Mouse (Mus musculus) limb, embryonic 11.5 days (tissue): ENCODE results near the gene Dmrtc2. TPM values are rescaled to one million over a fixed set of nuclear protein-coding genes. Genes with fewer than 3 reads are reported as not detected.
"Not testable (repeated sequence)": the region's sequence is repeated elsewhere in the genome, so short reads cannot be mapped to it uniquely, and the experiment has no call there.

Experiments
- ATAC-seq: fragments of 200-750 bp; cut with Nextera tagmentation; 2 replicates; pipeline ENCODE4 v1.8.0; 2017; ENCODE audit warnings: low read depth; ENCODE audit not compliant: insufficient number of reproducible peaks, low FRiP score, low TSS enrichment
- DNase-seq: peaks from one replicate; pipeline ENCODE4 v3.0.0-alpha.2; 2015; ENCODE audit warnings: low spot score
- H3K27ac ChIP-seq: fragments of 300-500 bp; sonication (generic); replicated peaks from 2 replicates; pipeline ENCODE4 v1.5.1; 2014; ENCODE audit warnings: low read depth, mild to moderate bottlenecking, low read length
- H3K27me3 ChIP-seq: fragments of 300-500 bp; sonication (generic); 2 replicates; pipeline ENCODE4 v1.6.1; 2014; ENCODE audit warnings: mild to moderate bottlenecking, low read length, mixed read lengths; ENCODE audit not compliant: control insufficient read depth, insufficient read depth
- H3K36me3 ChIP-seq: fragments of 300-500 bp; sonication (generic); 2 replicates; pipeline ENCODE4 v1.6.1; 2014; ENCODE audit warnings: mild to moderate bottlenecking, low read length, moderate library complexity, mixed read lengths; ENCODE audit not compliant: control insufficient read depth, insufficient read depth
- H3K4me1 ChIP-seq: fragments of 300-500 bp; sonication (generic); 2 replicates; pipeline ENCODE4 v1.6.1; 2014; ENCODE audit warnings: low read length, mixed read lengths; ENCODE audit not compliant: control insufficient read depth, insufficient read depth
- H3K4me2 ChIP-seq: fragments of 300-500 bp; sonication (generic); 2 replicates; pipeline ENCODE4 v1.6.1; 2014; ENCODE audit warnings: low read depth, mild to moderate bottlenecking, moderate library complexity; ENCODE audit not compliant: severe bottlenecking
- H3K4me3 ChIP-seq: fragments of 300-500 bp; sonication (generic); 2 replicates; pipeline ENCODE4 v1.5.1; 2014; ENCODE audit warnings: low read depth, low read length
- H3K9ac ChIP-seq: fragments of 300-500 bp; sonication (generic); 2 replicates; pipeline ENCODE4 v1.6.1; 2014; ENCODE audit warnings: mild to moderate bottlenecking, low read length
- H3K9me3 ChIP-seq: fragments of 300-500 bp; sonication (generic); 2 replicates; pipeline ENCODE4 v1.6.1; 2016; ENCODE audit warnings: low read length; ENCODE audit not compliant: control insufficient read depth
- WGBS: fragments of 180-500 bp; shearing (Covaris S2); extraction: QIAGEN DNeasy Blood & Tissue Kit; methylation state at CpG from one replicate; pipeline ENCODE4 v1.1.7; 2014; 5-methylcytosine and 5-hydroxymethylcytosine counted together
- polyA plus RNA-seq: library from polyadenylated mRNA; unstranded; fragments of >200 nt; fragmentation: Nextera tagmentation; extraction: Ambion mirVana; gene quantifications from 2 replicates; pipeline ENCODE4 v1.2.1, GENCODE M21; 2014

The Dmrtc2 gene
- polyA plus RNA-seq: 0.11 TPM in 1 of 2 replicates, not detected in the other

DNA sequence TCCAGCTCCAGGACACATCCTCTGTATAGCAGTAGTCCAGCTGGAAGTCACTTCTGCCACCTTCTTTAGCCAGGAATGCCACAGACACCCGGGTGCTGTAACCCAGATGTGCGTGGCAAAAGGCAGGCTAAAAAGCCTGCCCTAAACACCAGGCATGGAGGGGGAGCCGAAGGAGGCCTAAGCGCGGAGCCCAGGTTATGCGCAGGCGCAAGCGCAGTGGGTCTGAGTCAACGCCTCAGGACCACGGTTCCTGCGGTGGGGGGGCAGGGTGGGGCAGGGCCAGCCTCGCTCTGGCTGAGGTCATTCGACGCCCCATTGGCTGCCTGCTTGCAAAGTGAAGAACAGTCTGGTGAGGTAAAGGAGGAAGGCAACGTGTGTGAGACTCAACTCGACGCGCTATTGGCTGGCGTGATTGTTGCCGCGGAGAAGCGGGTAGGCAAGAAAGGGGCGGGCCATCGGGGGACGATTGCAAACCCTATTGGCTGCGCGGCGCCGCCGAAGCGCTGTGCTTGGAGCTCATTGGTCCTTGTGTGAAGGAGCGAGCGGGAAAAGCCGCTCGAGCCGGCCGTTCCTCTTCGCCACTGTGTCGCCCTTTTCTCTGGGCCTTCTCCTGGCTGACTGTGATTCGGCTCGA, at the start of gene Dmrtc2, which contains the start of gene Lypd4:
TSS of gene Dmrtc2 (plus strand) at position 526 of the 634 bp plus-strand sequence.
TSS of gene Lypd4 (minus strand) at position 410 of the 634 bp plus-strand sequence.
- WGBS: 47% methylated on average over 39 of the region's 41 CpGs
- H3K27me3 ChIP-seq: 0 out of 2 replicates have a peak, but pooled peaks cover 3% of the 10 kb centered on the region
- no peak within 1 kb of the TSS for H3K4me3 ChIP-seq
- DNase-seq: no peak
- no peak within 1 kb of the TSS for H3K27ac ChIP-seq
- no peak within 1 kb of the TSS for H3K4me2 ChIP-seq
- H3K36me3 ChIP-seq: no peaks in the 10 kb centered on the region
- H3K9me3 ChIP-seq: peaks cover 7% of the 10 kb centered on the region; the same call in 1 of the 2 replicates
- ATAC-seq: no peak
- H3K4me1 ChIP-seq: no peaks in the 10 kb centered on the region
- H3K9ac ChIP-seq: no peak within 1 kb of the TSS

DNA sequence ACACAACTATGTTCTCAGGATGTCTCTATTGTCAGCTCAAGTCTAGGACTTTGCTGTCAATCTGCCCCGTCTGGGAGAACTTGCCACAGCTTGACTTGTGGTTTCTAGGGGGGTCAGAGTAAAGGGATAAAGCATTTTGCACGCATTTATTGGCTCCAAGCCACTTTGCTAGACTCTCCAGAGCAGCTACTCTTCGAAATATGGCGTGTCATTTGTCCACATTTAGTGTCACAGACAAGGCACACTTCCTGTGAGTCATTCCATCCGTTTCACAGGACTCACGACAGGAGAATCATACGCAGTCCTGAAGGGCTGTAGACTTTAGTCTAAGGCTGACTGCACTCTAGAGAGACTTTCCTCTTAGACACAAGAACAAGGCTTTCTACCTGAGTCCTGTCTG, 45.4 kb upstream of the Dmrtc2 start:
- no peak for ATAC-seq
- 80% methylated on average over 7 of the region's 7 CpGs for WGBS
- DNase-seq: no peak
- Histone ChIP-seq H3K4me1 (no peaks in the 10 kb centered on the region), H3K9me3 (no peaks in the 10 kb centered on the region), H3K27ac (no peak overlapping the region), H3K9ac (no peak overlapping the region), H3K4me3 (no peak overlapping the region), H3K4me2 (no peak overlapping the region), H3K36me3 (no peaks in the 10 kb centered on the region), H3K27me3 (no peaks in the 10 kb centered on the region)

DNA sequence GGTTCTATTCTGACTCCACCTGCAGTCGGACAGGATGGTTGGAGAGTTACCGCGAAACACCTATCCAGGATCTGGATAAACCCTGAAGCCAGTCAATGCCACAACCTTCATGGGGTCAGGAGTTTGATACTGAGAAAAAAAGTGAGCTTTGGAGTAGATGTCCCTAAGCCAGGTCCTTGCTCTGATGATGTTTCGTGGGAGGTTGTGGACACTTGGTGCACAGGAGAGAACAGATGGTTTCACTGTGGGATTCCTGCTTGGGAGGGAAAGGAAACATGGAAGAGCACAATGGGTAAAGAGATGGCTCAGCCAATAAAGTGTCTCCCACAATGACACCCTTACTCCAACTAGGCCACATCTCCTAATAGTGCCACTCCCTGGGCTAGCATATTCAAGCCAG, 42.7 kb upstream of the Dmrtc2 start:
- ATAC-seq: no peak
- 94% methylated on average over 4 of the region's 4 CpGs for WGBS

DNA sequence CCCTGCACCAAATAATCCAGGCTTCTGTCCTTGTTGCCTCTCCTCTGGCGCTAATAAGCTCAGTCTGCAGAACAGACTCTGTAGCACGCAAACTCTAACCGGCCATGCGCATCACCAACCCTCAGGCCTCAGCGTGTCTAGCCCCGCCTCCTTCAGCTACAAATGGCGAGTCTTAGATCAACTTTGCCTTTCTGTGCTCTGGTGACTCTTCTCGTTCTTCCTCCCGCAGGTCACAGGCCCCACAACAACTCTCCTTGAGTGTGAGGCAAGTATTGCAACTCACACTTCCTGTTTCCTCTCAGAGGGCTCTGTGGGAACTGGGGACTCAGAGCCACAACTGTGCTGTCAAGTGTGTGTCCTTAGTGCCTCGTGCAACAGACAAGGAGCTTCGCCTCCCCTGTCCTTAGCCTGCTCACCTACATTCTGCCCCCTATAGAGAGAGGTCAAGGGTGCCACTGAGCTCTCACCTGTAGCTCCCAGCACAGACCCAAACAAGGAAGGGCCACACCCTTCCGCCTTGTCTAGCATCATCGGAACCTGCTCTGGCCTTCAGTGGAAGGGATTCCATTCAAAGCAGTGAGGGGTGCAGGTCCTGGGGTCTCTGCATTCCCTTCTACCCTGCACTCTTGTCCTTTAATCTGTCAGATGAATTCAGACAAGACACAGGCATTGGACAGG, 31.0 kb upstream of the Dmrtc2 start:
- not testable (repeated sequence) for H3K27ac ChIP-seq, H3K4me2 ChIP-seq, DNase-seq, H3K9ac ChIP-seq, H3K4me3 ChIP-seq, H3K4me1 ChIP-seq, H3K27me3 ChIP-seq, H3K9me3 ChIP-seq, ATAC-seq, H3K36me3 ChIP-seq
- 65% methylated on average over 12 of the region's 13 CpGs for WGBS

More for the DNA sequence above, 42.7 kb upstream of the Dmrtc2 start:
- Histone ChIP-seq H3K4me1 (no peaks in the 10 kb centered on the region), H3K4me3 (no peak overlapping the region), H3K9ac (no peak overlapping the region), H3K9me3 (no peaks in the 10 kb centered on the region), H3K4me2 (no peak overlapping the region), H3K36me3 (no peaks in the 10 kb centered on the region), H3K27me3 (no peaks in the 10 kb centered on the region), H3K27ac (no peak overlapping the region)
- no peak for DNase-seq

DNA sequence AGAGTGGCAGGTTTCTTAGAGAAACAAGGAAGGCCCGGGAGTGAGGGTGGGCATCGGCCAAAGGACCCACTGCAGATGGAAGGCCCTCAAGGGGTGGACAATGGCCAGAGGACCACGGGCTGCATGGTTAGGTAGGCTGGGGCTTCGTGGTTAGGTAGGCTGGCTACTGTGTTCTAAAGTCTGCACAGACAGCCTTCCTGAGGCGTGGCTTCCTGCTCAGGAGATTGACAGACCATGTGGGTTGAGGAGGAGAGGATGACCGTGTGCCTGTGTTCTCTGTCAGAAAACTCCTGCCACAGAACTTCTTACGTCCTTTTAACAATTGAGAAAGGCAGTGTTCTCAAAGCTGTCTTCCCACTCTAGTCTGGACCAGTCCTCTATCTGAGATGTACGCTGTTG, 30.4 kb upstream of the Dmrtc2 start:
- WGBS: 83% methylated on average over 8 of the region's 8 CpGs
- DNase-seq (no peak), ATAC-seq (no peak)
- H3K9ac ChIP-seq: no peak overlapping the region
- H3K4me3 ChIP-seq: no peak overlapping the region
- no peaks in the 10 kb centered on the region for H3K4me1 ChIP-seq
- H3K27me3 ChIP-seq: no peaks in the 10 kb centered on the region
- no peaks in the 10 kb centered on the region for H3K9me3 ChIP-seq
- H3K27ac ChIP-seq: no peak overlapping the region
- no peak overlapping the region for H3K4me2 ChIP-seq
- H3K36me3 ChIP-seq: no peaks in the 10 kb centered on the region

DNA sequence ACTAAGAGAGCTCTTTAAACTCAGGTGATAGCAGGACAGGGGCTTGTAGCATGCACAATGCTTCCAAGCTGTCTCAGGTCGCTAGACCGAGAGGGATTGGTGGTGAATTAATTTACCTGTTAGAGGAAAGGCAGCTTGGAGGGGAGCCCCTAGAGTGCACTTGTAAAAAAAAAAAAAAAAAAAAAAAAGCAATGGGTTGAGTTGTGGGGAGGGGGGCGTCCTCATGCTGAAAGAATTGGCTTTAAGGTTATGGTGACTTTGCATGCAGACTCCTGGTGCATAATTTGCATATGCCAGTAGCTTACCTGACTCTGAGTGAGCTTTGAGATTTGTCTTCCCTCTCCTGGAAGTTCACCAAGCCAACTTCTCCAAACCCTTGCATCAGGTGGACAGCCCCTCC, 29.5 kb upstream of the Dmrtc2 start:
- Histone ChIP-seq H3K9ac (no peak overlapping the region), H3K9me3 (no peaks in the 10 kb centered on the region), H3K36me3 (no peaks in the 10 kb centered on the region), H3K27me3 (no peaks in the 10 kb centered on the region), H3K27ac (no peak overlapping the region), H3K4me2 (no peak overlapping the region), H3K4me3 (no peak overlapping the region), H3K4me1 (no peaks in the 10 kb centered on the region)
- WGBS: 62% methylated on average over 3 of the region's 3 CpGs
- DNase-seq: no peak
- ATAC-seq: no peak

DNA sequence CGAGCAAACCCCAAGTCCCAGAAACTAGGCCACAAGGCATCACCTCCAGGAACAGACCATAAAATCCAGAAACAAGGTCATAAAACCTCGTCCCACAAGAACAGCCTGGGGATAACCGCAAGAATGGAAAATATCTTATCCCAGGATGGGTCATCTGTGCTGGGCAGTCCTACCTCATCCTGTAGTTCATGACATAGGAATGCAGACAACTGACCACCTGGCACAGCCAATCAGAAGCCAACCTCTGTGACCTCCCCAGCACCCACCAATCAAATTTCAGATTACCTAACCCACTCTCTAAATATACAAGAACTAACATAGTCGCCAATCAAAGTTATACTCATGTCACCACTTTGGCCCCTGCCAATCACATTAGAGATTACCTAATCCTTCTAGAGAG, 28.8 kb upstream of the Dmrtc2 start:
- no peaks in the 10 kb centered on the region for H3K27me3 ChIP-seq
- no peak for ATAC-seq
- no peaks in the 10 kb centered on the region for H3K9me3 ChIP-seq
- H3K9ac ChIP-seq: no peak overlapping the region
- no peak overlapping the region for H3K4me3 ChIP-seq
- H3K36me3 ChIP-seq: no peaks in the 10 kb centered on the region
- DNase-seq: no peak
- H3K27ac ChIP-seq: no peak overlapping the region
- no peaks in the 10 kb centered on the region for H3K4me1 ChIP-seq
- WGBS: 53% methylated on average over 4 of the region's 4 CpGs
- H3K4me2 ChIP-seq: no peak overlapping the region

DNA sequence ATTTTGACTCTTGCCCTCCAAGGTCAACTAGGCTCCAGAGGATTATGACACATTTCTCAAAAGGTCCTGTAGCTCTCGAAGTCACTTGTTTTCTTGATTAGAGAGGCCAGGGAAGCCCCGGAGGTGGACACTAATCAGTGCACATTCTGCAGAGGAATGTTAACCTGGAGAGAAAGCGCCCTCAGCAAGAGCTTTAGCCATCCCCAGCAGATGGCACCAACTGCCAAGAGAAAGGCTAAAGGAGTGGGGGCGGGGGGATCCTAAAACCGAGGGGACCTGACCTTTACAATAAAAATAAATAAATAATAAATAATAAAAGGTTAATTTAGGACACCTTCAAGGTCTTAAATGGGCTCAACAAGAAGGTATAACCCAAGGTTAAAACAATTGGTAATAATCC, 25.7 kb upstream of the Dmrtc2 start:
- WGBS: 35% methylated on average over 5 of the region's 5 CpGs
- no peak overlapping the region for H3K4me2 ChIP-seq
- ATAC-seq: no peak

More for the DNA sequence above, 25.7 kb upstream of the Dmrtc2 start:
- Histone ChIP-seq H3K36me3 (no peaks in the 10 kb centered on the region), H3K9me3 (no peaks in the 10 kb centered on the region), H3K27ac (no peak overlapping the region), H3K9ac (no peak overlapping the region), H3K4me1 (no peaks in the 10 kb centered on the region), H3K4me3 (no peak overlapping the region), H3K27me3 (no peaks in the 10 kb centered on the region)
- DNase-seq: no peak
